ENCODE assay signal across 20 mouse cellular contexts in the genomic region with DNA sequence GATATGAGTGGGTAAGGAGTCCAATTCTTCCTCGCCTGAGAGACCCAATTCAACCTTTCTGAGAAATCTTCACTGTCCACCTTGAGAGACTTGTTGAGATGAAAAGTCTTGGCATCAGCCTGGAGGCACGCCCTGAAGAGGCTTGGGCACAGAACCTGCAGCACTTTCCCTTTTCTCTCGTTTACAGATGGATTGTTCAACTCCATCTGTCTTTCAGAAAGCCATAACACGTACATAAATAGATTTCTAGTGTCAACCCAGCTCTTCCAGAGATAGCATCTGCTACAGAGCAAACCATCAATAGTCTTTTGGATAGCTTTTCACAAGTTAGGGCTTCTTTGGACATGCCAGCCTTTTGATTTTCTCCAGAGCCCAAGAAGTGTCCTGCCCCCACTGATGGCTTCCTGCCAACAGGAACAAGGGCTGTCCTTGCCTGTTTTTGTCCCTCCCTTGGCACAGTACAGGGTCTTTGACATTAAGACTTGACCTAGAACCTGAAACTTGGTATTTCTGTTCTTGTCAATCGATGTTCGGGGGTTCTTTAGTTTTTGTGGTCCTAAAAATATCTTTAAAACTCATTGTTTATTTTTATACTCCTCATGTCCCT. TPM values are rescaled to one million over a fixed set of nuclear protein-coding genes. Genes with fewer than 3 reads are reported as not detected.
"Had no signal": no experiment of that assay in that cellular context is flagged by ENCODE, and none has a peak within 500 bp of the region (broad histone marks: within the 10 kb centered on the region; RNA-seq: fewer than 3 reads in every experiment).

No protein-coding gene starts in this region.

- H3K9ac ChIP-seq: limb, embryonic 15.5 days; liver, embryonic 12.5 days; lung, embryonic 14.5 days; neural tube, embryonic 15.5 days had no signal

- H3K36me3 ChIP-seq: limb, embryonic 15.5 days; liver, embryonic 12.5 days; midbrain, embryonic 10.5 days; neural tube, embryonic 15.5 days had no signal

- H3K4me1 ChIP-seq: neural tube, embryonic 15.5 days had no signal

- H3K27me3 ChIP-seq: limb, embryonic 15.5 days; neural tube, embryonic 15.5 days had no signal

- ATAC-seq: liver, embryonic 12.5 days had no signal

- H3K27ac ChIP-seq: kidney, postnatal 0 days; limb, embryonic 15.5 days; liver, embryonic 12.5 days; midbrain, embryonic 10.5 days; neural tube, embryonic 15.5 days; stomach, postnatal 0 days had no signal

- H3K9me3 ChIP-seq: limb, embryonic 15.5 days; liver, embryonic 12.5 days; midbrain, embryonic 10.5 days; neural tube, embryonic 15.5 days had no signal

- H3K4me3 ChIP-seq: limb, embryonic 15.5 days; liver, embryonic 12.5 days; midbrain, embryonic 10.5 days; myocyte; neural tube, embryonic 15.5 days had no signal

- DNase-seq: kidney, postnatal 4 days; lung, embryonic 14.5 days; lung, postnatal 10 days; lung, postnatal 4 days; midbrain, embryonic 14.5 days; right cerebral cortex, adult 18-20 months; thymus, adult 18-20 months; thymus, postnatal 14 days had no signal

RNA-seq across cellular contexts. Expression of gene Mlana, which starts 35.5 kb away (rescaled TPM):
- total RNA-seq: left cerebral cortex, postnatal 25 days; megakaryocyte, adult 5-6 weeks had no signal
- polyA plus RNA-seq: kidney, postnatal 0 days; limb, embryonic 11.5 days; liver, embryonic 12.5 days; liver, embryonic 16.5 days; lung, embryonic 14.5 days; midbrain, embryonic 14.5 days; myocyte; neural tube, embryonic 11.5 days; neural tube, embryonic 15.5 days; stomach, postnatal 0 days had no signal
